Mouse (Mus musculus): Measurements from ENCODE around the gene Mrpl47.
A peak's percentile ranks its signal among the peaks of the same experiment; 100 is the strongest.
"Not testable (repeated sequence)": the region's sequence is repeated elsewhere in the genome, so short reads cannot be mapped to it uniquely, and the experiment has no call there.

Gene Mrpl47

DNA sequence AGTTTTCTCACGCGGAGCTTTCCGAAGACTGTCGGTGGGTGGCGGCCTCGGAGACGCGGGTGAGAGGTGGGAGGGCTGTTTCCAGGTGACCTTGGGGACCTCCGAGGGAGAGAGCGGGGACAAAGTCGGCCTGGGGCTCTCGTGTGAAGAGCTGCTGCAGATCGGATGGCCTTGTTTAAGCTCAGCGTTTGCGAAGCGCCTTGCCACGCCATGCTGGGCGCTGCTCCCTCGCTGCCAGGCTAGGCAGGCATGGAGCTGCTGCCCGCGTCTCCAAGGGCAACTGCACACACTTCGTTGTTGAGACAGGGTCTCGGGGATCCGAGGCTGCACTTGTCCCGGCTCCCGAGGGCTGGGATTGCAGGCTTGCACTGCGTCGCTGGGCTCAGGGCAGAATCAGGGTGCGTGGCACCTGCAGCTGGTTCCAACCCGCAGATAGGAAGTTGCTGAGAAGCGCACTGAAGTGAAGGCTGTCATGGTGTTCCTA is at the start of gene Mrpl47:
Gene Mrpl47 (minus strand): TSS at position 434 of the 484 bp plus-strand sequence.
- DNase-seq, result no peak

DNA sequence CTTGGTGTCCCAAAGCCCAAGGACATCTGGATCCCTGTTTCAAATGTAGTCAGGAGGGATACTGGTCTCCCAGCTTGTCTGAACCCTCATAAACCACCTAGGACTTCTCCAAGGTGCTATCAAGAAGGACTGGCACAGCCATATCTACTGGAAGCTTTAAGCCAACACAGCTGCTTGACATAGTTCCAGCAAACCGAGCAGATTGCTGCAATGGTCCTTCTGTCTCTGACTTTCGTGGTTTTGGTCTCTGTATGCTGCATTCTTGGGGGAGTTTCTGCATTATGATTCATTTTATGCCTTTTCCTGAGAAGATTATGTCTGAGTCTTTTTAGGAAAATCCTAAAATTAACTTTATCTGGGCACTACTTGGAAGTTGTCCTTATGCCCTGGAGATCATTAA is 33.4 kb upstream of the Mrpl47 start:
- DNase-seq, result no peak

DNA sequence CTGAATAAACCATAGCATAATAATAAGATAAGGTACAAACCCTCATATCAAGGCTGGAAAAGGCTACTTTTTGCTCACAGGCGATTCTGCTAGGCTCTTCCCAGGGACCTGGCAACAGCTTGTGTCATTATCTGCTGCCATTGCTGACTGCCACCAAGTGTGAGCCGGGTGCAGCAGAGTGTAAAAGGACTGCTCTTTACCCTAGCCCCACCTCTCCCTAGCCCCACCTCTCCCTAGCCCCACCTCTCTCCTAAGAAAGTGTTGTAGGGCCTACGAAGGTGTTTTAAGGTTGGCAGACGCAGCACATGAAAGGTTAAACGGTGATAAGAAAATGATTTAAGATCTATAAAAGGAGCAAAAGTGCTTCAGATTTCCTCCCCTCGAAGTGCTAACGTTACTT is 26.5 kb upstream of the Mrpl47 start:
- no peak for DNase-seq

DNA sequence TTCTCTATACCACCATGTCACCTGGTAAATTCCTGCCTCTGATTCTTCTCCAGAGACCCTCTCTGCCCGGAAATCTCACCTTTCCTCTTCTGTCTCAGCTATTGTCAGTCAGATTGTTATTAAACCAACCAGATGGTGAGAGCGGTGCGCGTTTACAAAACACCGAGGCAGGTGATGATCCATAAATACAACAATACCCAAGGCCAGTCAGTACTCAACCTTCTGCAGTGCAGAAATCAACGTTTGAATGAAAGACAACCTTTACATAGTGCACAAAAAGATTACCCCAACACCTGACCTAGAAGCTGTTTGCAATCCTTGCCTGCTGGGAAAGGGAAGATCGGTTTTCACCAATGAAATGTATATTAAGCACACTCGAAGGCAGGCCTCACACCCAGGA is 25.6 kb upstream of the Mrpl47 start:
- DNase-seq, result no peak

DNA sequence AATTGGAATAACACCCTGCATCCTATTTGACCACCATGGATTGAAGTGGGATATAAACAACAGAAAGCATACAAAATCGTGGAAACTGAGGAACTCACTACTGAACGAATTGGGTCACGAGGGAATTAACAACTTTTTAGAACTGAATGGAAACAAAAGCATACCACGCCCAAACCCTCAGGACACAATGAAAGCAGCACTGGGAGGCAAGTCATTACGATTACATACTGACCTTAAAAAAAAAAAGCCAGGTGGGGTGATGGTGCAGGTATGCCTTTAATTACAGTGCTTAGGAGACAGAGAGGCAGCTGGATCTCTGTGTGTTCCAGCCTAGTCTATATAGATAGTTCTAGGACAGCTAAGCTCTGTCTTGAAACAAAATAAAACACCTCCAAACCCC is 21.8 kb upstream of the Mrpl47 start:
- no peak for DNase-seq

DNA sequence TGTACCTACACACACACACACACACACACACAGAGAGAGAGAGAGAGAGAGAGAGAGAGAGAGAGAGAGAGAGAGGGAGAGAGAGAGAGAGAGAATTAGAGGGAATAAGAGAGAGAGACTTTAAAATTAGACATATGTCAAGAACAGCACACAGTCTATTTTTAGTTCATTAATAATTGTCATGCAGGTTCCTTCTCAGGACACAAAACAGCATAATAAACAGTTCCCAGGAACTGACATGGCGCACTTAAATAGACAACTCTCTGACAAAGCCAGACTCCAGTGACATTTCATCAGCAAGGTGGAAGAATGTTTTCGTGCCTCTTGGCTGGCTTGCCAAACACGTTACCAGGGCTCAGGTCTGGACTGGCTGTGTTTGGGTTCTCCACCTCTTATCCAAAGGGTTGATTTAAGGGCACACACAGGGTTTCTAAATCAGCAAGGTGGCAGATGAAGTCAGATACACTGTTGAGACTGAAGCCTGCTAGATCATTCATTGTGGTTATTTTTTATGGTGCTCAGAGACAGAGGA is 17.0 kb upstream of the Mrpl47 start:
- no peak for DNase-seq

DNA sequence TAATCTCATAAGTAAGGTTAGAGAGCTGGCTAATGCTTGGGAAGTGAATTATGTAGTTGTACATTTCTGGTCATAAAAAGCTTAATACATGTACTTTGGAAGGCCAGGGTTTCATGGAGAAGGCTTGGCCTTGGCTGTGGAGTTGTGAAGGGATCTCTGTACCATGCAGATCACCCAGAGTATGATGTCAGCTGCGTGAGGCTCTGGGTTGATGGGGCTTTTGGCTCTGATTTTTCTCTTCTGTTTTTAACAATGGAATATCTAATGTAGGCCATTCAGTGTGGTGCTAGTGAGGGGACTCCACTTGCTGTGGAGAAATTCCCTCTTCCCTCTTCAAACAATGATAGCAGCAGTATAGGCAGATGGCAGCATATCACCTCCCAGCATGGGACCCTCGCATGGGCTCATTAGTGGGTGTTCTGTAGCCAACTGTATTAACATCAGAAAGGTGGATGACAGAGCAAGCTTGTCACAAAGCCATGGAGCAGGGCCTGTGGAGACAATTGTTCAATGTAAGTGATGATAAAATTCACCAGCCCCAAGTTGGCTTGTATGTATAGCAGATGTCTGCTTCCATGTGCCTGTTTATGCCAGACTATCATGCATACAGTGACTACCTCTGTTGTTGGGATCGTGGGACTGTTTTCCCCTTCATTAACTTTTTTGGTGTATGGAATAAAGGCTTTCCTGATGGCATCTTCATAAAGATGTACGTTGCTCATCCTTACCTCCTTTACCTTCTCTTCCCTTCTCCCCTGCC is 12.6 kb upstream of the Mrpl47 start:
- DNase-seq, result peak; percentile 21 to 43

DNA sequence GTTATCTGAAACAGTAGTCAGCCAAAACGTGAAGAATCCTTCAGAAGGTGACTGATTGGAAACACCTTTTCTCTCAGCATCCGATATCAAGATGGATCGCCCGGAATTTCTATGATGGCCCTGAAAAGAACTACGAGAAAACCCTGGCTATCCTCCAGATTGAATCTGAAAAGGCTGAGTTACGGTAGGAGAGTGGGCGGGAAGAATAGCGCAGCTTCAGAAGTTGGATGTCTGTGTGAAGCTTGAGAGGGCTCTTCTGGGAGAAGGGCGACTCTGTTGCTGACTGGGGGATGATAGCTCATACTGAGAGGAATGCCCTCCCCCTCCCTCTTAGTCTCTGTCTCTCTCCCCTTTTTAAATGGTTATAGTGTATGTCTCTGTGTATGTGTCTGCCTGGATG is 11.0 kb upstream of the Mrpl47 start:
- DNase-seq, result no peak

DNA sequence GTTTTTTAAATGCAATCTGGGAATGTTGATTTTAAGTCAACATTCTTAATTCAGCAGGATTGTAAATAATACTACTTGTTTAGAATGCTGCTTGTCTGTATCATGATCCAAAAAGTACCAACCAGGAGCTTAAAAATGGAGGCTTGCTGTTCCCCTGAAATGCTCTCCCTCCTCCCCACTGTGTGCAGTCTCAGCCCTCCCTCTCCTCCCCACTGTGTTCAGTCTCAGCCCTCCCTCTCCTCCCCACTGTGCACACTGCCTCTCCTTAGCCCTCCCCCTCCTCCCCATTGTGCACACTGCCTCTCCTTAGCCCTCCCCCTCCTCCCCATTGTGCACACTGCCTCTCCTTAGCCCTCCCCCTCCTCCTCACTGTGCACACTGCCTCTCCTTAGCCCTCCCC is 8.0 kb upstream of the Mrpl47 start:
- DNase-seq, result not testable (repeated sequence)

DNA sequence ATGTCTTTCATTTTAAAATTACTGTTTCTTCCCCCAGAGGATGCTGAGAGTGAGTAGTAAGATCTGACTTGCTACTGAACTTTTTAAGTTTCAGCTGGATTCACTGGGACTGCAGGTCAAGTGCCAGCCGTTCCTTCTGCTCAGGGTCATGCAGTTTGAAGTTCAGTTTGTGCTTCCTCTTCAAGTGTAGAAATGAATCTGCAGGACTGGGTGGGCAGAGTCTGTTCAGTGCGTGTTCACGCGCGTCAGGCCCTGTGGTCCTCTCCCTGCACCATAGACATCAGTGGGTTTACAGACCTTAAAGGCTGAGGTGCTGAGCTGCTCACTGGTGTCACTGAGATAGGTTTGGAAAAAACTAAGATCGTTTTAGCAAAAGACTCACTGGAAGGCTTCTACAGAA is 7.6 kb upstream of the Mrpl47 start:
- no peak for DNase-seq

DNA sequence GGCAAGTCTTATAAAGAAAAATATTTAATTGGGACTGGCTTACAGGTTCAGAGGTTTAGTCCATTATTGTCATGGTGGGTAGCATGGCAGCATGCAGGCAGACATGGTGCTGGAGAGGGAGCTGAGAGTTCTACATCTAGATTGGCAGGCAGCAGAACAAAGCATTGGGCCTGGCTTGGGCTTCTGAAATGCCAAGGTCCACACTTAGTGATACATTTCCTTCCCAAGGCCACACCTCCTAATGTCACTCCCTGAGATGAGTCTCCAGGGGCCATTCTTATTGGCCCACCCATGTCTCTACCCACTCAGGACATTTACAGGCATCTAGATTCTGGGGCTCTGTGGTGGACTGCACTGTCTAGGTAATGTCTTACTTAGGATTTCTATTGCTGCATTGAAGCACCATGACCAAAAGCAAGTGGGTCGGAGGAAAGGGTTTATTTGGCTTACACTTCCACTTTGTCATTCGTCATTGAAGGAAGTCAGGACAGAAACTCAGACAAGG is 4.9 kb upstream of the Mrpl47 start:
- no peak for DNase-seq

DNA sequence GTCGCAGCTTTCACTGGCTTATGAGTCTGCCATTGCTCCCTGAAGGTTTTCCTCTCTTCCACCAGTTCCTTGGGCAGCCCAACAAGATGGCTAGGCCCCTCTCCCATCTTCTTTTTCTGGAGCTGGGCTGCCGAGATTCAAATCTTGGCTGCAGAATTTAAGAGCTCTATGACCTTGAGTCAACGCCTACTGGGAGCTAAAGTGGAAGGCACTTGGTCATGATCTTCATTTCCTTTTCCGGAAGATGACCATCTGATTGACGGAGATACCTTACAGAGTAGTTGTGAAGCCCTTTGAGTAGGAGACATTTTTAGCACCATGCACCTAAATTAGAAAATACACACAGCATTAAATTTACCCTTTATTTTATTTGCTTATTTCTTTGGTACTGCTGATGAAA is 1.1 kb upstream of the Mrpl47 start:
- DNase-seq, result no peak

DNA sequence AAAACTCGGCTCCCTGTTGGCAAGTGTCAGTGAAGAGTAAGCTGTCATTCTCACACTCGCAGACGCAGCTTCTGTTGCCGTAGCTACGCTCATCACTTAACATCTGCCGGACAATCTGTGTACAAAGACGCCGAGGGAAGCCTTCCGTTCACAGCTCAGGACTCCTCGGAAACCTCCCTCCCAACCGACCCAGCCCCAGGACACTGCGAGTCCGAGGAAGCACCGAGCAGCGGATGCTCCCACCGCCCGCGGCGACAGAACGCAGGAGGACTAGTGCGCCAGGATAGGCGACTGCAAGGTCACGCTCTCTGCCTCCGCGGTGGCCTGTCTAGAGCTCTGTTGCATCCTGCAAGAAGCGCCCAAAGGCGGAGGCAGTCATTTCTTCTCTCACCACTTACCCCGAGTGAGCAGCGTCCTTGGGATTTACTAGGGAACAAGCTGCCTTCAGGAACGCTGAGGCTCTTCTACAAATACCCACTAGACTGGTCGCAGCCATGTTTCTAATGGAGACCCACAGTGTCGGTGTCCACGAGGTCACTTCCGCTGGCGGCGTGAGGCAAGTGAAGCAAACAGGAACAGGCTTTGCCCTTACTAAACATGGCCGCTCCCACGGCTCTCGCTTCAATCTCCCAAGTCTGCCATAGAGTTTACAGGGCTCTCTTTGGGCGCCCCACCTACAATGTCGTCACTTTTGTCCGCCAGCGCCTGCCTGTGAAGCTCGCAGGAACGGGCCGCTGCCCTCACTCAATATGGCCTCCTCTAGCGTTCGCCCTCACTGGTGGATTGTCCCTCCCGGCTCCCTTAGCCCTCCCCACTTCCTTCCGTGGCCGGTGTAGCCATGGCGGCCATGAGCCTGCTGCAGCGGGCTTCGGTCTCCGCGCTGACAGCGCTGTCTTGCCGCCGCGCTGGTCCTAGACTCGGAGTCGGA is 897 bp downstream of the Mrpl47 start, which contains the start of gene Ndufb5:
Gene Ndufb5 (plus strand): TSS at position 747 of the 928 bp plus-strand sequence.
- DNase-seq, result peak; percentile 98 to 99

DNA sequence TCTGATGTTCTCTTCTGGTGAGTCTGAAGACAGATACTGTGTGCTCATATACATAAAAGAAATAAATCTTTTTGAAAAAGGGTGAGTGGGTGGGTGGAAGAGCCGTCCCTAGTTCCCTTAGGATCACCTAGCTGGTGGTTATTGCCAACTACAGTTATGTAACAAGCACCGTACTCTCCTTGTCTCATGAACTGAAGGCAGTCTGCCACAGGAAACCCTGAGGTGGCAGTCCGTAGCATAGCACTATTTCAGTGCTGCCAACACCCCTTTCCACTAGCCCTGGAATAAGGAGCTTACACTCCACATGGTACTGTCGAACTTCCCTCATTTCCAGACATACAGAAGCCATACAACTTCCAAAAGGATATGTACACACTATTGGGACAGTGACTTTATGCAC is 9.5 kb downstream of the Mrpl47 start:
- no peak for DNase-seq

DNA sequence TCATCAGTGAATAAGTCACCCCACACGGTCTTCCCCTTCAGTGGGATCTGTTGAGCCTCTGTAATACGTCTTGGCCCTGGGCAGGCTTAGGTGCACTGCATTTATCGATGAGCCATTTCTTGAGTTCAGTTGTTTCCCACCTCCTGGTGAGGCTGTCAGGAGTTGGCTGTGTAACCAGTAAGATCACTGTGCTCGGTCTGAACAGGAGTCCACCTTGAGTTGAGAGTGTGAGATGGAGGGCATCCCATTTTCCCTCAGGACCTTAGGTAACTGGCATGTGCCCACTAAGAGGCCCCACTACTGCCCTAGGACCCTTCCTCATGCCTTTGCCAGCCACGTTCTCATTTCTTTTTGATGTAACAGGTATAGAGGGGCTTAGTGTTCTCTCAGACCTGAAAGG is 11.5 kb downstream of the Mrpl47 start:
- DNase-seq, result no peak

DNA sequence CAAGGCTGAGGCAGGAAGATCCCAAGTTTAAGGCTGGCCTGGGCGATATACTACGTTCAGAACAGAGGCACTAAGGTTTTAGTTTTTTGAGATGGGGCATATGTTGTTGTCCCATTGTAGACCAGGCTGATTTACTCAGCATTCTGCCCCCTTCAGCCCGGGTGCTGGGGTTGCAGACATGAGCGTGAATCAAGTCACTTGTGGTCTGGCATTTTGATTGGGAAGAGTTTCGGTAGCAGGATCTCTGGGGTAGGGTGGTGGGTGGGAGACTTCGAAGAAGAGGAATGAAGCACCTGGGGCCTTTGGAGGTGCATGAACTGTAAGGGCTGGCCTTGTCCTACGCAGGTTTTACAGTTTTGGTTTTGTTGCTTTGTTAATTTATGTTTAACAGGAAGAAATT is 13.2 kb downstream of the Mrpl47 start:
- no peak for DNase-seq

DNA sequence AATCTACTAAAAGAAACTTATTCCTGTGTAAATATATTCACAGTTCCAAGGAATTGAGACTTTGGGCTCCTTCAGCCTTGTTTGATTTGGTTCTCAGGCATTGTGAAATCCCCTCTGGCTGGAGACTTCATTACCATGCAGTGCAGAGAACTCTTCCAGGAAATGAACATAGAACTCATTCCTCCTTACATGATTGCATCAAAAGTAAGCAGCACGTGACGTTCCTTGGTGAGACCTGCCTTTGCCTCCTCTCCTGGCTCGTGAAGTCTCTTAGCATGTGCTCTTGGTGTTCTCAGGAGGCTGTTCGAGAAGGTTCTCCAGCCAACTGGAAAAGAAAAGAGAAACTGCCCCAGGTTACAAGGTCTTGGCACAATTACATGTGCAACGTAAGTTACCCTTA is 19.1 kb downstream of the Mrpl47 start:
- no peak for DNase-seq

DNA sequence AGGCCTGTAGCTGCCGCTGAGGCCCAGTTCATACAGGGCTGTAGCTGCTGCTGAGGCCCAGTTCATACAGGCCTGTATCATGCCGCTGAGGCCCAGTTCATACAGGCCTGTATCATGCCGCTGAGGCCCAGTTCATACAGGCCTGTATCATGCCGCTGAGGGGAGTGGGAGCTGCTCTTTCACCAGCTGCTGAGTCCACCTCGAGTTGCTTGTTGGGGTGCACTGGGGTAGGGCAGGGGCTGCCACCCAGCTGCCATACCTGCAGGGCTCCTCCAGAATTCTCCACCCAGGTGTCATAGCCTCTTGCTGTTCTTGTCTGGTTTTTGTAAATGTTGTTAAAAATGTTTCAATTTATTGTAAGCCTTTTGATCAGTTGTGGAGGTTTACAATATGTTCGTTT is 20.0 kb downstream of the Mrpl47 start:
- not testable (repeated sequence) for DNase-seq

DNA sequence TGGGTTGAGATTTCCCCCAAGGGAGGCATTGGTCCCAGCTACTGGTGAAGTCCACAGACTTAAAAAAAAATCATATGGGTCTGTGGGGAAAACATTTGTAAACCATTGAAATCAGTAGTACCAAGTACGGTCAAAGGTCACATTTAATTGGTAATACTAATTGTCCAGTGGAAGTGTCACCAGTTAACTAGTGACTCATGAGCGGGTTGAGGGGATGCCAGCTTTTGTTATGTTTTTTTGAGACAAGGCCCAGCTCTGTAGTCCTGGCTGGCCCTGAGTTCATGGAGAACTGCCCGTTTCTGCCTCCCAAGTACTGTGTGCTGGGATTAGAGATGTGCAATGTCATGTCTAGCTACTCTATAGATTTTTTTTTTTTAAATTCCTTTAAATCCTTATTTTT is 23.7 kb downstream of the Mrpl47 start:
- no peak for DNase-seq

DNA sequence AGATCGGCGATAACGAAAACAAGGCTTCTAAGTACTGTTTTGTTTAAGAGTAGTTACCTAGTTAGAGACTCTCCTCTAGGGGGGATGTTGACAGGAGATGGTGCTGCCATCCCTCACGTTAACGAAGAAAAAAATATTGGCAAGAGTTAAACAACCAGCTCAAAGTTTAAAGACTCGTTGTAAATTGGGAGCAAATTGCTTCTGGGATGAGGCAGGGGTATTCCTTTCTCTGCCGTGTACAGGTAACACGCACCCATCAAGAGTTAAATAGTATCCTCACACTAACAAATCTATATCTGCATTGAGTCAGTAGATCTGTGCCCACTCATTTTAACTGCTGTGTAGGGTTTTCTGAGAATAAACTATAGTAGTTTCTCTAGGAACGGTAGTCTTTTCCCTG is 28.0 kb downstream of the Mrpl47 start:
- DNase-seq, result no peak

DNA sequence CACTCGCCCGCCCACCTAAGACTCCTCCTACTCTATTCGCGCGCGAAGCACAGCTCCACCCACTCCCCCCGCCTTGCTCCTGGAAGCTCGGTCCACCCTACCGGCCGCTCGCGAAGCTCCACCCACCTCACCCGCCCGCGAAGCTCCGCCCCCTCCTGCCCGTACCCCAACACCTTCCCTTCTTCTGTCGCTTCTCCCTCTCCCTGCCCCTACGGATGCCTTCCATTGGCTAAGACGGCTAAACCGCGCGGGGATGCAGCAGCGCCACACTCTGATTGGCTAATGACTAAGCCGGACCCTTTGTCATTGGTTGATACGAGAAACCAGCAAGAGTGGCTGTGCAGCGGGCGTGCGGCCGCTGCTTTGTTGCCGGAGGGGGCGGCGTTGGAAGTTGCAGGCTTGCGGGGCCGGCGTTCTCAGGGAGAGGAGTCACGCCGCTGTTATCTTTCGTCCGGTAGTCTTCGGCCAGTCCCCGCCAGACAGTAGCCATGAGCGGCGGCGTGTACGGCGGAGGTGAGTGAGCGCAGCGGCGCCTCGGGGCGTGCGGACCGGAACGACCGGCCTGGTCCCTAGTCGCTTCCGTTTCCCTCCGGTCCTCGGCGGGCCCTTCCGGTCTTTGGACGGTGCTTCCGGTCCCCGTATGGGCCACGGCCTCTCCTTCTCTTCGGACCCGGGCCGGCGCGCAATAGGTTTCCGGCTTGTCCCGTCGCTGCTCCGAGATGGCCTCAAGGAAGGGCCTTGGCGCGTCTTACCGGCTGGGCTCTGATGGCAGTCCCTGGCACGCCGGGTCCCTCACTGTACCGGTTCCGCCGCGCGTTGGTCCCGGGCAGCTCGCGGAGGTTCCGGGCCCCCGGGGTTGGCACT is 28.8 kb downstream of the Mrpl47 start:
- peak; percentile 98 to 100 for DNase-seq

DNA sequence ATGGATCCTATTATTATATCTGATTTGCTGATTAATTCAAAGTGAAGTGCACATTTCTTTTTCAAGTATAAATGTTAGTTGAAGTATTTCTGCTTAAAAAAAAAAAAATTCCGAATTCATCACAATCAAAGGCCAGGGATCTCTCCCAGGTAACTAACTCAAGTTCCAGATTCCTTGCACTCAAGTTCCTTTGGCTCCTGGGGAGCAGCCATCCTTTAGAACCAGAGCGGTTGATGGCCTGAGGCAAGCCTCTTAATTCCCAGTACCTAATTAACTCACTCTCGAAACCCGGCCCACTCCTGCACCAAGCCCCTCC is 29.4 kb downstream of the Mrpl47 start:
- no peak for DNase-seq
